Mouse (Mus musculus) heart, postnatal 14 days (tissue): Measurements from ENCODE around the gene Kdm6b. TPM values are rescaled to one million over a fixed set of nuclear protein-coding genes. Genes with fewer than 3 reads are reported as not detected.

Source experiments
- DNase-seq, 2 experiments: peaks; one replicate each; pipeline ENCODE4 v3.0.0; 2021 to 2022
- intact Hi-C: fragments of 180-260 bp; cut with DNase I; formaldehyde crosslinking; loops from one replicate; pipeline ENCODE4 v1.15.1; 2025
- long read RNA-seq, 2 experiments: library from polyadenylated mRNA; stranded (forward); transcript quantifications; one replicate each; pipeline ENCODE4 v2.0.0; 2021
- total RNA-seq, 2 experiments: library from RNA; stranded (reverse); gene quantifications; 2 replicates each; pipeline ENCODE4 v1.2.3; 2021

Kdm6b gene
- 10 to 100 TPM; 45.7 to 50.6 TPM for total RNA-seq
- long read RNA-seq, experiment 1, partial matches to known transcripts = 8 of 11 reads
- long read RNA-seq, experiment 1, other reads (novel, unspliced or antisense) = 2 of 11 reads
- long read RNA-seq, experiment 2, partial matches to known transcripts = 13 of 14 reads
- long read RNA-seq, experiment 2, other reads (novel, unspliced or antisense) = 1 of 14 reads

DNA sequence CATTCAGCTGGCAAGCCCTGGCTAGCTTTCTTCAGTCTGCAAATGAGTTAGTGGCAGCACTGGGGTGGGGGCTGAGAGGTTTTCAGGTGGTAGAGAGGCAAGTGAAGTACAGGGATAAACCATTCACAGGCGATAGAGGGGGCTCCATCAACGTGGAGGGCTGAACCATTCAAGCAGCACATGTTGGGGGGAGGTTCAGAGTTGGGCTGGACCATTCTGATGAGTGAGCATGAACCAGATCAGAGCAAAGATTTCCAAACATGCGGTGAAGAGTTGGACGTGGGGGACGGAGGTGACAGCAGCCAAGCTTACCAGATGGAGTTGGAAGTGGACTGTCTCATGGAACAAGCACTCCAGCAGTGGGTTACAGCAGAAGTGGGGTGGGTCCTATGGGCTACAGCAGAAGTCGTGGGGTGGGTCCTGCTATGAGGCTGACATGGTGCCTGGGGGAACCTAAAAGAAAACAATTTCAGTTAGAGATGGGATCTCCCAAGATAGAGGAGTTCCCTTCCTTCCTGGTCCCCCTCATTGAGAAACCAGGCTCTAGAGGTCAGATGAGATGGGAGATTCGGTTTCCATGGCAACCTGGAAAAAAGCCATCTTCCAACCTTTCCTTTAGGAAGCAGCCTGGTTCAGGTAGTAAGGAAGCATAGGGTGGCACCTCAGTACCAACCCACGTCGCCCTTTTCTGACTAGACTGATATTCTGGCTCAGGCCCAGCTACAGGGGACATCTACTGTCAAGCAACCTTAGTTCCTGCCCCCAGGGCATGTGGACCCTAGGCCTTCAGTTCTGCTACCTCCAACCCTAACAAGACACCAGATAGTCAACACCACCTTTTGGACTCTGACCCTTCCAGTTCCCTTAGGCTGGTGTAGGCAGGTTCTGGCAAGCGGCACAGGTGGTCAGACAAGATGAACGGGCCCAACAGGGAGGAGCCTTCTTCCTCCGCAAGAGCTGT, at the start of gene Kdm6b:
Gene Kdm6b, minus strand, starts transcription at position 455 of the 961 bp plus-strand sequence.
- no peak for DNase-seq
- intact Hi-C loops = loop anchor here (10.0 kb wide), 1 partner anchor 319 kb away; the partner anchor contains the start of gene Per1

DNA sequence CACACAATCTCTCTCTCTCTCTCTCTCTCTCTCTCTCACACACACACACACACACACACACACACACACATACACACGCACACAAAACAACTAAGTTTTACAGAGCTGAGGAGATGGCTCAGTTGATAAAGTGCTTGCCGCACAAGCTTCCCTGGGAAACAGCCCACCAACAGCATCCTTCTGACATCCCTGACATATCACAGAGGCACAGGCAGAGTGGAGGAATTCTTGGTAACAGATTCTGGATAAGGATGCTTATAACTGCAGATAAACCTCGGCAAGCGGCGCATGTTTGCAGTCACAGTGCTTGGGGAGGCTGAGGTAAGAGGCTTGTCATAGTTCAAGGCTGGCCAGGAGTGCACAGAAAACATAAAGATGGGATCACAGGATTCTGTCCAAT, 48.1 kb upstream of the Kdm6b start:
- intact Hi-C loops = no loop called here
- no peak for DNase-seq

DNA sequence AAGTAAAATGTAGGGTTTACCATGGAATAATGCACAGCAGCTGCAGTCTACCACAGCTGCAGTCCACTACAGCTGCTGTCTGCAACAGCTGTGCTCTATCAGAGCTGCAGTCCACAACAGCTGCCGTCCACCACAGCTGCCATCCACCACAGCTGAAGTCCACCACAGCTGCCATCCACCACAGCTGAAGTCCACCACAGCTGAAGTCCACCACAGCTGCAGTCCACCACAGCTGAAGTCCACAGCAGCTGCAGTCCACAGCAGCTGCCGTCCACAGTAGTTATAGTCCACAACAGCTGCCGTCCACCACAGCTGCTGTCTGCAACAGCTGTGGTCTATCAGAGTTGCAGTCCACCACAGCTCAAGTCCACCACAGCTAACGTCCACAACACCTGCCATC, 46.4 kb upstream of the Kdm6b start:
- no peak for DNase-seq
- intact Hi-C loops = no loop called here

DNA sequence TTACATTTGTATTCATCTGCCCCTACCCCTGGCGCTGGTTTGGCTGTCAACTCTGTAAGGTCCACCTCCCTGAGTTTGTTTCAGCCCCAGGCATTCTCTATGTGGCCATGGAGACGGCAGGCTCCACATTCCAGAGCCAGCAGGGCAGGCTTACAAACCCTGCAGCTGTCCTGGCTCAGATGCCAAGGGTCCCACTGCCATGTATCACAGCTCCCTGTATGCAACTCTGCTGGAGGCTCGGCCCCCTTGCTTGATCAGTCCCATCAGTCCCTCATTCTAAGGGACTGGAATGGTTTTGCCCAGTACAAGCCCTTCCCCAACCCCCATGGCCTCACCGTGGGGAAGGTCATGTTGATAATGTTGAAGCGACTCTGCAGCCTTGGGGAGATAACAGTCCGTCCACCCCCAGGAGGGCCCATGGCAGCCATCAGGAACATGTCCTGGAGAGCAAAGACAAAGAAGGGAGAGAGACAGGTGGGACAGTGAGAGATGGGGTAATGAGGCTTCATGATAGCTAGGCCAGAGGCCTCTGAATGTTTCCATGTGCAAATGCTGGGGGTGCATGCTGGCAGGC, 43.6 kb upstream of the Kdm6b start:
- intact Hi-C loops = no loop called here
- DNase-seq = peak in 1 of 2 experiments; percentile 29

DNA sequence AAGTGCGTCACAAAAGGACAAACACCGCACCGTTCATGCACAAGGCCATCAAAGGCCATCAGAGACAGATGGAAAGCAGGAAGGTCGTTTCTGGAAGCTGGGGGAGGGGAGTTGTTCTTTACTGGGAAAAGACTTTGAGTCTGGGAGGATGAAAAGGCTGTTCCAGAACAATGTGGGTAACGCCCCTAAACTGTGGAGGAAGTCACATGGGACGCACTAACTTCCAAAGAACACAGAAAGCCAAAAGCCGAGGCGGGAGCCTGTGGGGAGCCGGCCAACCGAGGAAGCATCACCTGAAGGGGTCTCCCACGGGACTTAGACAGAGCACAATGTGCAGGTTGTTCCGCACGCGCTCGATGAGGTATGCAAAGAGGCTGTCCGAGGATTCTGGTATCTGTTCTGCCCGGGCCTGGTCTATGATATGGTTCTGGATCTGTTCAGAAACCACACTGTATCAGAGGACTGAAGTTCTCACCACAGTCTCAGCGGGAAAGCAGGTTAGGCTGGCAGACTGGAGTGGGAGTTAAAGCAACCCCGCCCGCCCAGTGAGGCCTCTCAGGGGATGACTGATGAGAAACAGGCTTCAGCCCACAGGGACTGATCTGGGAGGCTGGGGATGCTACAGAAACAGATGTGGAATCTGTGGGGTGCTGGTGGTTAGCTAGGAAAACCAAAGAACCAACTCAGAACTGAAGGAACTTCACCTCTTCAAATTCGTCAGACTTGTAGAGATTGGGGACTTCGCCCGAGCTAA, 38.8 kb upstream of the Kdm6b start:
- intact Hi-C loops = no loop called here
- peak; percentile 59 to 62 for DNase-seq

DNA sequence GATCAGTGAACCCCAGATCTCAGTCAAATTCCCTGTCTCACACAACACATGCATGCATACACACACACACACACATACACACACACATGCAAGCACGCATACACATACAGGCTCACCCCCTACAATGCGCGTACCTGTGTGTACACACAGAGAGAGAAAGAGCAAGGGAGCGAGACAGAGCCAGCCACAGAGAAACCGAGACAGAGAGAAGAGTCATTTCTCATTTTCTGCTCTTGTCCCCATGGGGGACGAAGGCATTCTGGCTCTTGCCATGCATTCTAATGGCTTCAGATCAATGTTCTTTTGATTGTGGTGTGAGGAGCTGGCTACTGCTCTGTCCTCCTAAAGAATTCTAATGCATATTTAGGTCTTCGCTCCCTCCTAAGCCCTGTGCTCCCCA, 33.8 kb upstream of the Kdm6b start:
- DNase-seq = no peak
- intact Hi-C loops = no loop called here

DNA sequence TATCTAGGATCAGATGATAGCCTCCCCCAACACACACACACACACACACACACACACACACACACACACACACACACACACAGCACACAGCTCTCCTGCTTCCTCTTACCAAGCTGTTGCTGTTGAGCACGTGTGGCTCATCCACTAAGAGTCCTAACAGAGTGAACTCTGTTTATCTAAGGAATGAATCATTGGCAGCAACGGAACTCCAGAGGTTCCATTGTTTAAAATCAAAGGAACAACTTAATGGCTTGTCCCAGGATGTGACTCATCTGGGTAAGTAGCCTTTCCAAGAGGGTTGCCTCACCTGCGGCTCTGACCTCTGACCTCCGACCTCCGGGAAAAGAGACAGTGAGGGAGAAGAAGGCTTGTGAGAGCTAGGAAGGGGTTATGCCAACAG, 29.9 kb upstream of the Kdm6b start:
- intact Hi-C loops = no loop called here
- peak in 1 of 2 experiments; percentile 30 for DNase-seq

DNA sequence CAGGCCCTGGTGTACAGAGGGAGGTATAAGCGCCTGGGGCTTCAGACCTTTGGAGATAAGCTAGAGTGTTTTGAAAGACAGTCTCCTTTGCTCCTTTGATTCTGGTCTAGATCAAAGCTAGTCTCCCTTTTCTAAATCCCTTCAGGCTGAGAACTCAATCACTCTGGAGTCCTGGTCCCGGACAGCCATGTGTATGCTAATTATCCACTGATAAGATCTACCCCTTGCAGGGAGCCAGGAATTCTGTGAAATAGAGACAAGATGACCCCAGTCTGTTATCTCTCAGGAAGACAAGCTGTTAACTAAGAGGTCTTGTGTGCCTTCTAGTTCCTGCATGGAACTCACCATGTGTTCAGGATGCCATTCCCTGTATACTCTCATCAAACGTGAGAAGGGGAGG, 23.8 kb upstream of the Kdm6b start:
- no peak for DNase-seq
- intact Hi-C loops = no loop called here

DNA sequence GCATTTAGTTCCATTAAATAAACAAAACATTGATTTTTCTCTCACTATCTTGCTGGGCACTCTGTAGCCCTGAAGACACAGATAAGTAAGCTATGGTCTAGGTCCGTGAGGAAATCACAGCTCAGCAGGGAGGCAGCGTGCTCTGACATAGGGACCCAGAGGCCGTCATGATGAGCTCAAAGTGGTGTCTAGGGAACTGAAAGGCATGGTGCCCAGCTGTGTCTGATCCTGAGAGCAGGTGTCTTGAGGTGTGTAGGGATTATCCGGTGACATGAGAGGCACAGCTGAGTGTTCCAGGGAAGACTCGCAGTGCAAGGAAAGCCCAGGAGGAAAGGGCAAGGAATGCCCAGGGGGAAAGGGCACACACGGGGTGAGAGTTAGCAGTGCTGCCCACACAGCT, 19.7 kb upstream of the Kdm6b start:
- intact Hi-C loops = loop anchor here (2.0 kb wide), 2 partner anchors 80 to 164 kb away; no protein-coding TSS in a partner anchor
- no peak for DNase-seq

DNA sequence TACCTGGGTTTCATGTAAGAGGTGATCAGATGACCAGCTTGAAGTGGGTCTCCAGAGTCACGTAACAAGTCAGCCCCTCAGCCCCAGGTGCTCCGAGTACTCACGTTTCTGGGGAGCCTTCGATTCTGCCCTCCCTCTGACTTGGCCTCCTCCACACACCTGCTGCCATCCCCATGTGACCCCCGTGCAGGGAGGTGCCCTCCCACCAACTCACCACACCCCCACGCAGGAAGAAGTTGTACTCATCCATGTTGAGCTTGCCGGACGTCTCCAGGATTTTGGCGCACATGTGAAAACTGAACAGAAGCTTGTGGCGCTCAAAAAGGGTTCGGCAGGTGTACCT, 19.1 kb upstream of the Kdm6b start:
- no peak for DNase-seq
- intact Hi-C loops = loop anchor here (2.0 kb wide), 2 partner anchors 80 to 164 kb away; no protein-coding TSS in a partner anchor

DNA sequence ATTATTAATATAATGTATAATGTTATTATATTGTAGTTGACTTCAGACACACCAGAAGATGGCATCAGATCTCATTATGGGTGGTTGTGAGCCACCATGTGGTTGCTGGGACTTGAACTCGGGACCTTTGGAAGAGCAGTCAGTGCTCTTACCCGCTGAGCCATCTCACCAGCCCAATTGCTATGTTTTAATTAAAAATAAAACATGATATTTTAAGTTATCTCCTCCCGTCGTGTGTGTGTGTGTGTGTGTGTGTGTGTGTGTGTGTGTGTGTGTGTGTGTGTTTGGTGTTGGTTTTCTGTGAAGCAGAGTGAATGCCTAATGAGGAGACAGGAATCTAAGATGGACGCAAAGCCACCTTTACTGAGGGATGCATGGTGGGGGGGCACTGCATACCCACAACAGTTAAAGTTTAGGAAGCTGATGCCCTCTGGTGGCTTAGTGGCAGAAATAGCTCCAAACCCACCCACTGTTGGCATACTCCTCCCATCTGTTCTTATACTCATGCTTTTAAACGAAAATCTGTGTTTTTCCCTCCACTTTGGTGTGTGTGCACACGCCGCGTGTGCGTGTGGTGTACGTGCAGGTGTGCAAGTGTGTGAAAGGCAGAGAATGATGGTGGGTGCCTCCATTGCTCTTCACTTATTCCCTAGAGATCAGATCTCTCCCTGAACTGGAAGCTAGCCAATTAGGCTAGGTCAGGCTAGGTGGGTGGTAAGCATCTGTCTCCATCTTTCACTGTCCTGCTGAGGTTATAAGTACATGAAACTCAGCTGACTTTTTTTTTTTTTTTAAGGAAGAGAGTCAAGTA, 18.6 kb upstream of the Kdm6b start:
- intact Hi-C loops = loop anchor here (2.0 kb wide), 3 partner anchors 31 to 163 kb away; no protein-coding TSS in a partner anchor
- peak; percentile 66 to 78 for DNase-seq

DNA sequence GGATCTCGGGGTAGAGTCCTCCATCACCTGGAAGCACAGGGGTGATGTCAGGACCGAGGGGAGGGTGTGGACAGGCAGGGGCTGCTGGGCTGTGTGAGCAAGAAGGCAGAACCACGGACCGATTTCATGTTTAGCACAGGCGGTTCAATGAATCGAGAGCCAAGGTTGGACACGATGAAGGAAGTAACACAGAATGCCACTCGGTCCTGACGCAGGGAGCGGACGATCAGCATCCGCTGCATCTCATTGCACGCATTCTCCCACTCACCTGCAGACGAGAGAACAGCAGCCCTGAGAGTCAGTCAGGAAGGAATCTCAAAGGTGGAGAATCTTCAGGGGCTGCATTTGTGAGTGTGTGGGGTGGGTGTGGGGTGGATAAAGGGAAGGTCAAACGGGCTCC, 17.2 kb upstream of the Kdm6b start:
- intact Hi-C loops = loop anchor here (2.0 kb wide), 1 partner anchor 30 kb away; no protein-coding TSS in a partner anchor
- no peak for DNase-seq

DNA sequence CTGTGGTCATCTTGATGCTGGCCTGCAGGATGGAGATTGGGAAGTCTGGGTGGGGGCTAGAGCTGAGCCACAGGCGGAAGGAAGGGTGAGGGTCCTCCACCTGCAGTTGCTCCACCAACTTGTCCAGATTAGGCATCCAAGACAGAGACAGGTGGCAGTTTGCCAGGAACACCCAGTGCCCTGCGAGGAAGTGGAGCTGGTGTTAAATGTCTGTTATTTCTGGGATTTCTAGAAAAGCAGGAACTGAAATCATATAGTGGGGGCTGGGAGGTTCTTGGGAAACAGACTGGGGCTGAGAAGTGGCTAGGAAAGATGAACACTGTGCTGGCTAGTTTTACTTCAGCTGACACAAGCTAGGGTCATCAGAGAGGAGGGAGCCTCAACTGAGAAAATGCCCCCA, 15.8 kb upstream of the Kdm6b start:
- peak in 1 of 2 experiments; percentile 51 for DNase-seq
- intact Hi-C loops = no loop called here

DNA sequence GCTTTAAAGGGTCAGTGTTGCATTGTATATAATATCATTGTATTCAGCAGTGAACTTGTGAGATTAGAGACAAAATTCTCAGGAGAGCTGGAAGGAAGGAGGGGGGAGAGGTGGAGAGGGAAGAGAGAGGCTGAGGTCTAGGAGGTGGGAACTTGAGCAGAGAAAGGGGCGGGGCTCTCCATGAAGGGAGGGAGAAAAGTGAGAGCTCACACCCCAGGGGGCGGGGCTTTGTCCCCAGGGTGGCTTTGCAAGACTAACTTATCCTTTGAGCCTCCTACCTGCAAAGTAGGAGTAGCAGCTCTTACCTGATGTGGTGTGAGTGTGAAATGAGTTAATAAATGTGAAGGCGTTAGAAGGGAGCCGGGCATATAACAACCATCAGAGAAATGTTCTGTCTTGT, 15.3 kb upstream of the Kdm6b start:
- peak; percentile 43 to 48 for DNase-seq
- intact Hi-C loops = no loop called here

DNA sequence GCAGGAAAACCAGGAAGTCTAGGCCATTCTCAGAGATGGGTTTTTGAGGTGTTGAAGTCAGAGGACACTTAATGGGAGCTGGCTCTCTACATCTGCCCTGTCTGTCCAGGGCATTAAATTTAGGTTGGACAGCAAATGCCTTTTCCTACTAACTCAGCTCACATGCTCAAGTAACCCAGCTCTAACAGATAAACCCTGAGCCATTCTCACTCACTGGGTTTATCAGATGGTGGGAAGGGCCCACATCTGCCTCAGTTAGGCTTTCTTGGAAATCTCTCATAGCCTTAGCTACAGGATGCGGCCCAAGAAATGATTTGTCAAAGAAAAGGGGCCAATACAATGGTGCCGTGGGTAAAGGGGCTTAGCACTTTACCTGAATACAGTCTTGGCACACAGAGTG, 12.8 kb upstream of the Kdm6b start:
- intact Hi-C loops = no loop called here
- no peak for DNase-seq

DNA sequence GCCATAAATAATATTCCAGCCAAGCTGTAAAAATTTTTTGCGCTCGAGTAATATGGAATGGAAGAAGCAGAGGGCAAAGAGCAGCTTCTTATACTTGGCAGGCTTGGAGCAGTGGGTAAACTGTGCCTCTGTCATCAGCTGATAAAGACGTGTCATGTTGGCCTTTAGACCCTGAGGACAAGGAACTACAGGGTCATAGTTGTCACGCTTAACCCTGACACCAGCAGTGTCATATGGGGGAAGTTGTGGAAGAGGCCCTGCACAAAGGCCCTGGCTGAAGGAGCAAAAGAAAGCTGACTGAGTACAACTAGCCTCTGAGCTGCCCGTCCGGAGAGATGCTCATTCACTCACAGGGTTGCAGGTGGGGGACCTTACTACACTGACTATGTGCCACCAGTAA, 10.4 kb upstream of the Kdm6b start:
- intact Hi-C loops = loop anchor here (2.0 kb wide), 1 partner anchor 17 kb away; no protein-coding TSS in a partner anchor

DNA sequence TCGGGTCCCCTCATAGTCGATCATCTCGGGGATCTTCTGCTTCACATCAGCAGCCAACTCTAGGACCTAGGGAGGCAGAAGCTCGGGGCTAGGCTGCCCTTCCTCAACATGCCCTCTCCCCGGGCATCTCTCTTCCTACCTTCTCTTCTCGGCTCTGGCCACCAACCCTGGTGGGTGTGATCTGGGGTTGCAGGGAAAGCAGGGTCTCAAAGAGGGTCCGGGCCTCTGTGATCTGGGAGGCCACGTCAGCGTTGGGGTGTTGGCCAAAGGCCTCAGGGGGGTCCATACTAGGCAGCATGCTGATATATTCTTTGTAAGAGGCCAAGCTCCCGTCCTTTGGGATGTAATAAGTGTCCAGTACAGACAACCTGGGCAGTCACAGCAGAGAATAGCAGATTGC, 9.4 kb upstream of the Kdm6b start:
- DNase-seq = no peak
- intact Hi-C loops = loop anchor here (2.0 kb wide), 1 partner anchor 16 kb away; no protein-coding TSS in a partner anchor

More for the DNA sequence above, 10.4 kb upstream of the Kdm6b start:
- DNase-seq = no peak

DNA sequence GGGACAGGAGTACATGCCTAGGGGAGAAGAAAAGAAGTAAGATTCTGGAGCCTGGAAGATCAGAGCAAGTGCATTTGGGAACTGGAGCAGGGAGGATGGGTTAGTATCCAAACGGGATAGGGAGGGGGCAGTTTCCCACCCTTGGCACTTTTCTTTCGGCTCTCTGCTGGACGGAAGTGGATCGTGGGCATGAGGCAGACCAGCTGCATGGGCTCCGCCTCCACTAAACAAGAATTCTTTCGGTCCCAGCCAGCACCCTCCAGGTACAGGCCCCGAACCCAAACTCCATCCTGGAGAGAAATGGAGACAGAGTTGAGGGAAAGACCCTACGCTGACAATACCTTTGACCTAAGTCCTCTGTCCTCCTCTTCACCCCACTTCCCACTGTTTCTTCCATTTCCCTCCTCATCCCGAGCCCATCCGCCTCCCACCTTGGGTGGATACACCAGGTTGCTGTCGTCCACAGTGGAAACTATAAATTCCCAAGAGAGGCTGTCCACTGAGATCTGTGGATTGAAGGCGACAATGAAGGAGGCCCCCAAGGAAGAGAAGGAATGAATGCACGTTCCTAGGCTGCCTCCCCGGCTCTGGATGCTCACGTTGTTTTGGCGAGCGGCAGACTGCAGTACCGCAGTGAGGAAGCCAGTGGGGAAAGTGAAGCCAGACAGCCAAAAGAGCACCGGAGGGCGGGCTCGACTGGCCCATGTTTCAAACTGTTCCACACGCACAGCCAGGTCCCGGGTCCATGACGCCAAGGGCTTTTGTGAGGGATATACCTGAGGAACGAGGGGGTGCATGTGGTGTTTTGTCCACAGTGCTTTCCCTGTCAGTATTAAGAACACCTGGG, 7.9 kb upstream of the Kdm6b start:
- intact Hi-C loops = no loop called here
- no peak for DNase-seq

DNA sequence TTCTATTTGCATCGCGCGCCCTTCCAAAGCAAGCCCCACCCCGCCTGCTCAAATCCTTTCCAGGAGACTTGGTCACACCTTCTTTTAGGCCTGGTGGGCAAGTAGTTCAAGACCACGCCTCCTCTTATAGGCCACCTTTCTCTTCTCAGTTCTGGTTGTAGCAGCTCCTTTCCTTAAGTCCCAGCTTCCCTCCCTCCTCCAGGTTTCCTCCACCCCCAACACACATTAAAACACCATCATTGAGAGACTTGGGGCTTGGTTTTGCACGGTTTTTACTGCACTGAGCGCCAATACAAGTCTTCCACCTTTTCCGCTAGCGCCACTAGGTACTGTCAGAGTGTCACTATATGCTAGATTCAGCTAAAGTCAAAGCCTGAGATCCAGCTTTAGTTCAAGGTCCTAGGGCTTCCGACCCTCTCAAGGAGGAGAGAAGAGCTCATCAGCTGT, 7.1 kb upstream of the Kdm6b start:
- intact Hi-C loops = no loop called here
- no peak for DNase-seq
